8 mouse cellular contexts compared by ENCODE assay signal in genomic region chr7:81343316-81343715, GRCm38 (mm10). TPM values are rescaled to one million over a fixed set of nuclear protein-coding genes. Genes with fewer than 3 reads are reported as not detected.
A peak's percentile ranks its signal among the peaks of the same experiment; 100 is the strongest.
DNase-seq lines count a peak whose midpoint lies in the region; ATAC-seq and TF ChIP-seq lines count a peak whose summit lies in the region.

No protein-coding gene starts in this region.

- no peak overlapping the region for H3K27ac ChIP-seq in heart, embryonic 11.5 days (ENCODE audit: low read depth, low read length)
- H3K27ac ChIP-seq in hindbrain, postnatal 0 days: no peak overlapping the region
- 0 out of 2 replicates have a peak overlapping the region, but pooled peaks have one; percentile 6 for H3K27ac ChIP-seq in midbrain, embryonic 12.5 days (replicated peaks)

- peaks cover 17% of the 10 kb centered on the region for H3K4me1 ChIP-seq in heart, embryonic 11.5 days (ENCODE audit: control insufficient read depth, insufficient read depth, low read length)
- peaks cover 12% of the 10 kb centered on the region for H3K4me1 ChIP-seq in hindbrain, postnatal 0 days (ENCODE audit: insufficient read depth, low read length)
- H3K4me1 ChIP-seq in midbrain, embryonic 12.5 days: peaks cover 22% of the 10 kb centered on the region

- no peak for TF ChIP-seq CTCF in hindbrain, postnatal 0 days (IDR thresholded peaks at IDR 0.05; ENCODE audit: low read depth)

- H3K9me3 ChIP-seq in heart, embryonic 11.5 days (replicated peaks; ENCODE audit: control insufficient read depth, low read length): no peaks in the 10 kb centered on the region; the same call in 1 of the 2 replicates
- H3K9me3 ChIP-seq in hindbrain, postnatal 0 days (ENCODE audit: low read length): no peaks in the 10 kb centered on the region
- H3K9me3 ChIP-seq in midbrain, embryonic 12.5 days: 0 out of 2 replicates have a peak, but pooled peaks cover 2% of the 10 kb centered on the region

- H3K9ac ChIP-seq in heart, embryonic 11.5 days (ENCODE audit: low read depth, low read length): peak overlapping the region; percentile 92
- peak overlapping the region; percentile 95 for H3K9ac ChIP-seq in hindbrain, postnatal 0 days (replicated peaks; ENCODE audit: low read length)
- peak overlapping the region; percentile 98 for H3K9ac ChIP-seq in midbrain, embryonic 12.5 days (replicated peaks)

- WGBS in heart, embryonic 11.5 days (ENCODE audit: insufficient replicate concordance): 22% methylated on average over 8 of the region's 8 CpGs
- 35% methylated on average over 8 of the region's 8 CpGs for WGBS in hindbrain, postnatal 0 days
- 44% methylated on average over 8 of the region's 8 CpGs for WGBS in midbrain, embryonic 12.5 days

- DNase-seq in heart, adult 11 months: no peak
- DNase-seq in ZHBTc4 (ENCODE audit: low read depth, low spot score): peak; percentile 83
- no peak for DNase-seq in hindbrain, postnatal 0 days (ENCODE audit: low spot score)
- DNase-seq in right cerebral cortex, postnatal 4 days: no peak
- DNase-seq in frontal cortex, postnatal 25 days (ENCODE audit: low spot score in 2 of 2): no peak

- H3K36me3 ChIP-seq in heart, embryonic 11.5 days (ENCODE audit: control insufficient read depth, insufficient read depth, low read length): peaks cover 34% of the 10 kb centered on the region
- peaks cover 15% of the 10 kb centered on the region; the same call in 1 of the 2 replicates for H3K36me3 ChIP-seq in hindbrain, postnatal 0 days (ENCODE audit: insufficient read depth, low read length)
- peaks cover 52% of the 10 kb centered on the region for H3K36me3 ChIP-seq in midbrain, embryonic 12.5 days

- peak overlapping the region; percentile 81 for H3K4me3 ChIP-seq in heart, embryonic 11.5 days (ENCODE audit: low read depth, low read length)
- peak overlapping the region; percentile 67 for H3K4me3 ChIP-seq in hindbrain, postnatal 0 days (ENCODE audit: low read length)
- peak overlapping the region; percentile 96 for H3K4me3 ChIP-seq in midbrain, embryonic 12.5 days

- H3K27me3 ChIP-seq in heart, embryonic 11.5 days (ENCODE audit: control insufficient read depth, insufficient read depth, low read length): no peaks in the 10 kb centered on the region
- H3K27me3 ChIP-seq in hindbrain, postnatal 0 days (ENCODE audit: insufficient read depth, low read length): no peaks in the 10 kb centered on the region
- H3K27me3 ChIP-seq in midbrain, embryonic 12.5 days: peaks cover 3% of the 10 kb centered on the region; the same call in 1 of the 2 replicates

- peak overlapping the region; percentile 94 for H3K4me2 ChIP-seq in heart, embryonic 11.5 days
- peak overlapping the region; percentile 75 for H3K4me2 ChIP-seq in hindbrain, postnatal 0 days (ENCODE audit: low read depth, low read length)
- peak overlapping the region; percentile 90 for H3K4me2 ChIP-seq in midbrain, embryonic 12.5 days (replicated peaks)

- no peak for ATAC-seq in heart, embryonic 11.5 days (replicated peaks; ENCODE audit: insufficient number of reproducible peaks, low FRiP score, low TSS enrichment)
- ATAC-seq in hindbrain, postnatal 0 days: no peak
- ATAC-seq in midbrain, embryonic 12.5 days (ENCODE audit: low FRiP score, low read depth): no peak
- ATAC-seq in cerebellum, adult (ENCODE audit: insufficient number of reproducible peaks, low FRiP score, low TSS enrichment): no peak

RNA-seq across cellular contexts. Expression of gene Rps17, which starts 1.7 kb away (rescaled TPM):
- polyA plus RNA-seq in heart, embryonic 11.5 days (2014; fragmentation: Nextera tagmentation; extraction: Ambion mirVana): 1,053 and 1,144 TPM in 2 replicates
- 433 and 475 TPM in 2 replicates for total RNA-seq in hindbrain, postnatal 0 days (2014; rRNA removed)
- 759 and 765 TPM in 2 replicates for polyA plus RNA-seq in hindbrain, postnatal 0 days (2015; fragmentation: Nextera tagmentation; extraction: Ambion mirVana)
- polyA plus RNA-seq in midbrain, embryonic 12.5 days (2016; fragmentation: Nextera tagmentation; extraction: Ambion mirVana): 901 and 917 TPM in 2 replicates
